Mouse (Mus musculus) cerebellum, postnatal 4 days (tissue): ENCODE measurements at regions not wholly inside any gene's neighbourhood (a gene's known extent, or its start where the extent isn't known, plus 50 kb on each side); places are given as distances from the start of the nearest gene placed in this dataset.

ENCODE experiments used
- DNase-seq, 2 experiments: peaks; one replicate each; pipeline ENCODE4 v3.0.0; 2022; ENCODE audit warnings: low spot score in 2 of 2, mixed read lengths in 1 of 2

GRCm38 (mm10) chr3:146337429-146337828 is 67.0 kb upstream of the Ssx2ip start:
- DNase-seq, result no peak

GRCm38 (mm10) chr3:146337861-146338281 is 66.6 kb upstream of the Ssx2ip start:
- peak in 1 of 2 experiments; percentile 34 for DNase-seq

GRCm38 (mm10) chr3:146338445-146338844 is 66.0 kb upstream of the Ssx2ip start:
- no peak for DNase-seq

- no peak for DNase-seq
Observed at GRCm38 (mm10) chr3:146340316-146341055, 64.0 kb upstream of the Ssx2ip start.

- peak in 1 of 2 experiments; percentile 9 for DNase-seq
Observed at GRCm38 (mm10) chr3:146341652-146342340, 62.6 kb upstream of the Ssx2ip start.

GRCm38 (mm10) chr3:146342727-146343126 is 61.7 kb upstream of the Ssx2ip start:
- DNase-seq, result no peak

GRCm38 (mm10) chr3:146343649-146344401 is 60.6 kb upstream of the Ssx2ip start:
- DNase-seq, result peak; percentile 44 to 63

- DNase-seq, result no peak
Observed at GRCm38 (mm10) chr3:146344402-146345025, 59.9 kb upstream of the Ssx2ip start.

- DNase-seq, result peak; percentile 53 to 74
Observed at GRCm38 (mm10) chr3:146345308-146345780, 59.1 kb upstream of the Ssx2ip start.

- DNase-seq, result no peak
Observed at GRCm38 (mm10) chr3:146345946-146346345, 58.5 kb upstream of the Ssx2ip start.

GRCm38 (mm10) chr3:146347311-146347710 is 57.1 kb upstream of the Ssx2ip start:
- no peak for DNase-seq

GRCm38 (mm10) chr3:146348921-146349320 is 55.5 kb upstream of the Ssx2ip start:
- DNase-seq, result no peak

GRCm38 (mm10) chr3:146349393-146349792 is 55.0 kb upstream of the Ssx2ip start:
- DNase-seq, result no peak

- DNase-seq, result no peak
Observed at GRCm38 (mm10) chr3:146350126-146350525, 54.3 kb upstream of the Ssx2ip start.

GRCm38 (mm10) chr3:146351468-146351867 is 53.0 kb upstream of the Ssx2ip start:
- no peak for DNase-seq

GRCm38 (mm10) chr3:146352187-146352586 is 52.3 kb upstream of the Ssx2ip start:
- DNase-seq, result no peak

- DNase-seq, result no peak
Observed at GRCm38 (mm10) chr3:146353961-146354360, 50.5 kb upstream of the Ssx2ip start.
